ENCODE assay signal across 8 mouse cellular contexts in genomic region chr12:112938873-112939565, GRCm38 (mm10). TPM values are rescaled to one million over a fixed set of nuclear protein-coding genes. Genes with fewer than 3 reads are reported as not detected.
DNase-seq lines count a peak whose midpoint lies in the region; ATAC-seq and TF ChIP-seq lines count a peak whose summit lies in the region.

No protein-coding gene starts in this region.

- no peak overlapping the region for H3K27ac ChIP-seq in layer of hippocampus, adult 2 months
- no peak overlapping the region for H3K27ac ChIP-seq in bone marrow macrophage, adult 2 months (ENCODE audit: insufficient read depth, low read depth, low read length)
- no peak overlapping the region for H3K27ac ChIP-seq in embryonic facial prominence, embryonic 12.5 days
- no peak overlapping the region for H3K27ac ChIP-seq in midbrain, postnatal 0 days (ENCODE audit: low read depth, low read length)

- no peak for ATAC-seq in embryonic facial prominence, embryonic 12.5 days (ENCODE audit: insufficient number of reproducible peaks, insufficient read depth, low FRiP score, low TSS enrichment)
- no peak for ATAC-seq in midbrain, postnatal 0 days (ENCODE audit: low FRiP score)

- TF ChIP-seq CTCF in layer of hippocampus, adult 2 months (conservative IDR thresholded peaks at IDR 0.05), result peak; percentile 59
- peak; percentile 17; the same call in 1 of the 2 replicates for TF ChIP-seq CTCF in bone marrow macrophage, adult 2 months (IDR thresholded peaks at IDR 0.05; ENCODE audit: low read depth, low read length)
- TF ChIP-seq CTCF in midbrain, postnatal 0 days (IDR thresholded peaks at IDR 0.05), result peak; percentile 60

- no peaks in the 10 kb centered on the region for H3K27me3 ChIP-seq in embryonic facial prominence, embryonic 12.5 days
- H3K27me3 ChIP-seq in midbrain, postnatal 0 days (ENCODE audit: insufficient read depth, low read length), result no peaks in the 10 kb centered on the region

- no peaks in the 10 kb centered on the region for H3K36me3 ChIP-seq in embryonic facial prominence, embryonic 12.5 days
- H3K36me3 ChIP-seq in midbrain, postnatal 0 days (ENCODE audit: insufficient read depth, low read length), result no peaks in the 10 kb centered on the region

- H3K9me3 ChIP-seq in embryonic facial prominence, embryonic 12.5 days, result no peaks in the 10 kb centered on the region
- no peaks in the 10 kb centered on the region for H3K9me3 ChIP-seq in midbrain, postnatal 0 days (ENCODE audit: low read length)

- no peak overlapping the region for H3K4me3 ChIP-seq in layer of hippocampus, adult 2 months
- no peak overlapping the region for H3K4me3 ChIP-seq in bone marrow macrophage, adult 2 months (ENCODE audit: insufficient read depth, low read length)
- H3K4me3 ChIP-seq in embryonic facial prominence, embryonic 12.5 days, result no peak overlapping the region
- H3K4me3 ChIP-seq in midbrain, postnatal 0 days (ENCODE audit: low read depth, low read length), result no peak overlapping the region

- 0 out of 2 replicates have a peak overlapping the region, but pooled peaks have one; percentile 5 for H3K9ac ChIP-seq in embryonic facial prominence, embryonic 12.5 days
- no peak overlapping the region for H3K9ac ChIP-seq in midbrain, postnatal 0 days (replicated peaks; ENCODE audit: low read length, poor library complexity, severe bottlenecking)

- no peak for TF ChIP-seq POLR2A in bone marrow macrophage, adult 2 months (IDR thresholded peaks at IDR 0.05; ENCODE audit: borderline replicate concordance, low read depth, low read length)

- DNase-seq in layer of hippocampus, adult 2 months (ENCODE audit: low spot score in 2 of 2), result no peak
- no peak for DNase-seq in layer of hippocampus, adult 18-20 months (ENCODE audit: low spot score in 2 of 2)
- peak; percentile 52 for DNase-seq in midbrain, postnatal 0 days (ENCODE audit: low spot score)
- DNase-seq in adrenal gland, postnatal 10 days, result no peak
- no peak for DNase-seq in adrenal gland, adult 2 months
- DNase-seq in left cerebral cortex, adult 8-10 months (ENCODE audit: low spot score in 2 of 2), result no peak

- peaks cover 11% of the 10 kb centered on the region for H3K4me1 ChIP-seq in bone marrow macrophage, adult 2 months (ENCODE audit: control insufficient read depth, insufficient read depth, low read length)
- peaks cover 35% of the 10 kb centered on the region for H3K4me1 ChIP-seq in embryonic facial prominence, embryonic 12.5 days
- peaks cover 5% of the 10 kb centered on the region; the same call in 1 of the 2 replicates for H3K4me1 ChIP-seq in midbrain, postnatal 0 days (ENCODE audit: insufficient read depth, low read length)

- 56% methylated on average over 10 of the region's 10 CpGs for WGBS in embryonic facial prominence, embryonic 12.5 days
- WGBS in midbrain, postnatal 0 days, result 68% methylated on average over 10 of the region's 10 CpGs

- no peak overlapping the region for H3K4me2 ChIP-seq in embryonic facial prominence, embryonic 12.5 days (replicated peaks)
- H3K4me2 ChIP-seq in midbrain, postnatal 0 days (ENCODE audit: low read depth, low read length, poor library complexity, severe bottlenecking), result no peak overlapping the region

RNA-seq across cellular contexts. Expression of gene Nudt14, which starts 2.9 kb away (rescaled TPM):
- total RNA-seq in layer of hippocampus, adult 2 months (2021), result 10 to 100 TPM in 1 of 2 experiments, 1 to 10 TPM in 1; 9.8 to 10.1 TPM
- total RNA-seq in layer of hippocampus, adult 18-20 months (2021), result 10 to 100 TPM; 12.8 to 14.6 TPM
- 31.4 and 32.1 TPM in 2 replicates for polyA plus RNA-seq in bone marrow macrophage, adult 2 months (2012; ENCODE audit: insufficient read depth, insufficient read length, missing spikeins)
- polyA plus RNA-seq in embryonic facial prominence, embryonic 12.5 days (2016; fragmentation: Nextera tagmentation; extraction: Ambion mirVana), result 83.0 and 87.2 TPM in 2 replicates
- 23.6 and 25.8 TPM in 2 replicates for total RNA-seq in midbrain, postnatal 0 days (2014; rRNA removed)
- polyA plus RNA-seq in midbrain, postnatal 0 days (2015; fragmentation: Nextera tagmentation; extraction: Ambion mirVana), result 41.8 and 48.0 TPM in 2 replicates
- total RNA-seq in adrenal gland, postnatal 10 days (2021), result 10 to 100 TPM; 46.9 to 50.2 TPM
- total RNA-seq in adrenal gland, adult 2 months (2021), result 10 to 100 TPM; 24.6 to 34.4 TPM
- 35.4 and 45.9 TPM in 2 replicates for polyA plus RNA-seq in adrenal gland, adult 2 months (2012; rRNA removed)
- 10 to 100 TPM in 3 of 4 experiments, 1 to 10 TPM in 1; 9.8 to 17.1 (median 11.8) TPM for total RNA-seq in left cerebral cortex, adult 8-10 months (2022)

RNA-seq across cellular contexts. Expression of gene Jag2, which starts 9.4 kb away (rescaled TPM):
- total RNA-seq in layer of hippocampus, adult 2 months (2021), result 10 to 100 TPM; 44.1 to 52.1 TPM
- 10 to 100 TPM; 42.6 to 44.2 TPM for total RNA-seq in layer of hippocampus, adult 18-20 months (2021)
- polyA plus RNA-seq in bone marrow macrophage, adult 2 months (2012; ENCODE audit: insufficient read depth, insufficient read length, missing spikeins), result 2.8 and 3.2 TPM in 2 replicates
- polyA plus RNA-seq in embryonic facial prominence, embryonic 12.5 days (2016; fragmentation: Nextera tagmentation; extraction: Ambion mirVana), result 7.9 and 8.8 TPM in 2 replicates
- total RNA-seq in midbrain, postnatal 0 days (2014; rRNA removed), result 88.4 and 94.6 TPM in 2 replicates
- 9.4 and 12.1 TPM in 2 replicates for polyA plus RNA-seq in midbrain, postnatal 0 days (2015; fragmentation: Nextera tagmentation; extraction: Ambion mirVana)
- 10 to 100 TPM; 13.2 to 23.1 TPM for total RNA-seq in adrenal gland, postnatal 10 days (2021)
- total RNA-seq in adrenal gland, adult 2 months (2021), result 1 to 10 TPM; 3.5 to 6.1 TPM
- polyA plus RNA-seq in adrenal gland, adult 2 months (2012; rRNA removed), result 12.8 and 25.8 TPM in 2 replicates
- 10 to 100 TPM; 48.1 to 69.9 (median 58.9) TPM for total RNA-seq in left cerebral cortex, adult 8-10 months (2022)

RNA-seq across cellular contexts. Expression of gene Btbd6, which starts 37.3 kb away (rescaled TPM):
- total RNA-seq in layer of hippocampus, adult 2 months (2021), result 10 to 100 TPM; 55.8 to 55.9 TPM
- 10 to 100 TPM; 56.3 to 62.2 TPM for total RNA-seq in layer of hippocampus, adult 18-20 months (2021)
- 9.0 and 9.9 TPM in 2 replicates for polyA plus RNA-seq in bone marrow macrophage, adult 2 months (2012; ENCODE audit: insufficient read depth, insufficient read length, missing spikeins)
- polyA plus RNA-seq in embryonic facial prominence, embryonic 12.5 days (2016; fragmentation: Nextera tagmentation; extraction: Ambion mirVana), result 25.6 and 27.4 TPM in 2 replicates
- total RNA-seq in midbrain, postnatal 0 days (2014; rRNA removed), result 79.0 and 81.6 TPM in 2 replicates
- 58.4 and 61.9 TPM in 2 replicates for polyA plus RNA-seq in midbrain, postnatal 0 days (2015; fragmentation: Nextera tagmentation; extraction: Ambion mirVana)
- 10 to 100 TPM; 16.9 to 28.1 TPM for total RNA-seq in adrenal gland, postnatal 10 days (2021)
- total RNA-seq in adrenal gland, adult 2 months (2021), result 10 to 100 TPM; 14.6 to 24.7 TPM
- 165 and 232 TPM in 2 replicates for polyA plus RNA-seq in adrenal gland, adult 2 months (2012; rRNA removed)
- total RNA-seq in left cerebral cortex, adult 8-10 months (2022), result 10 to 100 TPM; 64.2 to 73.5 (median 68.7) TPM
